Mouse (Mus musculus): Measurements from ENCODE around the gene Fam241b.

Fam241b gene

GRCm38 (mm10) chr10:62143820-62144219 lies at the start of gene Fam241b:
Gene Fam241b (minus strand): TSS chr10:62143920.
- no peak for DNase-seq (ENCODE audit: low read depth, low spot score)

DNA sequence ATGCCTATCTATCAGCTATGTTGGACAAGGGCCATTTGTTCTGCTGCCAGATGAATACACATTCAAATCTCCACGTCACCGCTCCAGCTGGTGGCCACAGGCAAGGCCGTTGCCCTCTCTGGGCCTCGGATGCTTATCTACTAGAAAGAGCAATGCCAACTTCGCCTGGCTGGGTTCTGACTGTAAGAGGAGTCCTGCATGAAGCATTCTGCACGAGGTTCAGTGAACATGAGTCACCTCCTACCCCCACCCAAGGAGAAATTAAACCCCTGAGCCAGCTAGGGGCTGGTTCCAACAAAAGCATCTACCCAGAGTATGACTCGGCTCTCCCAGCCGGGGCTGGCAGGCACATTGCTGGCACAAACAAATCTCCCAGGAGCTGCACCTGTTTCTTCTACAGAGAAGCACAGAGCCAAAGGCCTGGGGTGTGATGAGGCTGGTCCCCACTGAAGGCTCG lies 49.0 kb upstream of the Fam241b start:
- no peak for DNase-seq (ENCODE audit: low read depth, low spot score)

GRCm38 (mm10) chr10:62190821-62191220 lies 47.1 kb upstream of the Fam241b start:
- no peak for DNase-seq (ENCODE audit: low read depth, low spot score)

- no peak for DNase-seq (ENCODE audit: low read depth, low spot score)
Measured at GRCm38 (mm10) chr10:62189910-62190309, 46.2 kb upstream of the Fam241b start.

DNA sequence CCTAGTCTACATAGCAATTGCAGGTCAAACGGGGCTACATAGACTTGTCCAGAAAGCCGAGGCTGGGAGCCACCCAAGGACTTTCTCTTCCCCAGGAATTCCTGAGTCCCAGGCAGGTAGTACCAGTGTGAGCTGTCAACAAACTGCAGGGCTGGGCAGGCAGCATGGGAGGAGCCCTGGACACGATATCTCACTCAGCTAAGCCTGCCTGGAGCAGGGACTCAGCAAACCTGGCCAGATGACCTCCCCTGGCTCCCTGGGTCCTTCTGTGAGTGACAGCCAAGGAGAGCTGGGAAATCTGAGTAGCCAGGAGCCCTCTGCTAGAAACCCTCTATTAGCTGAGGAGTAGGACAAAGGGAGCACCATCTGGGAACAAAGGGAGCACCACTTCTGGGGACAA lies 45.6 kb upstream of the Fam241b start:
- no peak for DNase-seq (ENCODE audit: low read depth, low spot score)

DNA sequence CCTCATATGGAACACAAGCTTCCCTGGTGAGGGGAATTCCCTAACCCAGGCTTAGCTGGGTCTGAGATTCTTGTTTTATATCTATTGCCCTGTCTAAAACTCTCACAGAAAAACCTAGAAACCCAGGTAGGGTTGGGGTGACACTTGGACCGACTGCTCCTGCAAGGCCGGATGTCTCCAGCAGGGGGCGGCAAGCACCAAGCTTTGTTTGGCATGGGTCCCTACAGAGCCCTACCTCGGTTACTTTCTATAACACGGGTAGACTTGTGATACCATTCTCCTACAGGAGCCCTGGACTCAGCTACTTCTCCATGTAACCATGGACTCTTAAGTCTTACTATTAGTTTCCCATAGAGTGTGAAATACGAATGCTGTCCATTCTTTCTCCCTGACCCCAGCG lies 43.2 kb upstream of the Fam241b start:
- peak; percentile 46 for DNase-seq (ENCODE audit: low read depth, low spot score)

DNA sequence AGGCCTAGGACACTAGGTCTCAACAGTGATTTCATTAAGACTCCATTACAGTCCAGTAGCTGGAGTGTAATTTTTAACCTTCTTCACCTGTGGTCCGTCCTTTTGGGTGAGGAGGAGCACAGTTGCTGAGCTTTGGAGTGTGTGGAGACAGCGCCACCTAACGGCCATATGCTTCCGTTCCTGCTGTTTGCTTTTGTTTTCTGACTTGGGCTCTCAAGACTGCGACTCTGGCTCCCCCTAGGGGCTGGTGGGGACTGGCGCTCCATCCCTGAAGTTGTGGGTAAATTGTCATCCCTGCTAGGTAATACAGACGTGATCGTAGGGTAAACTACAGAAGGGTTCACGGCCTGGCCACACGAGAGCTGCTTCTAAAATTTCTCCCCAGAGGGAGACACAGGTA lies 39.3 kb upstream of the Fam241b start:
- peak; percentile 82 for DNase-seq (ENCODE audit: low read depth, low spot score)

- DNase-seq (ENCODE audit: low read depth, low spot score): no peak
Measured at GRCm38 (mm10) chr10:62182471-62183014, 38.8 kb upstream of the Fam241b start.

DNA sequence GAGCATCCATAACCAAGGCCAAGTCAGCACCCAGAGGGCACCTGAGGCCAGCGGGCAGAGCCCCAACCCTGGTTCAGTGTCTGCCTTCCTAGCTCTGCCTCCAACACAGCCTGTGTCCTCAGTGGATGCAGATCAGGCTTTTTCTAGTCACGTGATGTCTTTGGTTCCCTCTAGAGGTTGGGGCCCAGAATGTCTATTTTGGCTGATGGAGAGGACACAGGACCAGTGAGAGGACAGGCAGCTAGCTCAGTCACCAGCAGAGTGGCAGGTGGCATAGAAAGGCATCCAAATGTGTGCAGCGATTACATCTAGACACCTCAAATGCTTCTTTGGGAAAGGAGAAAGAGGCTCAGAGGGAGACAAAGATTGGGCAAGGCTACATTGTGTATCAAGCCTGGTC lies 38.0 kb upstream of the Fam241b start:
- DNase-seq (ENCODE audit: low read depth, low spot score): no peak

GRCm38 (mm10) chr10:62179944-62180343 lies 36.2 kb upstream of the Fam241b start:
- DNase-seq (ENCODE audit: low read depth, low spot score): no peak

- no peak for DNase-seq (ENCODE audit: low read depth, low spot score)
Measured at GRCm38 (mm10) chr10:62174533-62175313, 31.0 kb upstream of the Fam241b start.

GRCm38 (mm10) chr10:62173941-62174448 lies 30.3 kb upstream of the Fam241b start:
- no peak for DNase-seq (ENCODE audit: low read depth, low spot score)

DNA sequence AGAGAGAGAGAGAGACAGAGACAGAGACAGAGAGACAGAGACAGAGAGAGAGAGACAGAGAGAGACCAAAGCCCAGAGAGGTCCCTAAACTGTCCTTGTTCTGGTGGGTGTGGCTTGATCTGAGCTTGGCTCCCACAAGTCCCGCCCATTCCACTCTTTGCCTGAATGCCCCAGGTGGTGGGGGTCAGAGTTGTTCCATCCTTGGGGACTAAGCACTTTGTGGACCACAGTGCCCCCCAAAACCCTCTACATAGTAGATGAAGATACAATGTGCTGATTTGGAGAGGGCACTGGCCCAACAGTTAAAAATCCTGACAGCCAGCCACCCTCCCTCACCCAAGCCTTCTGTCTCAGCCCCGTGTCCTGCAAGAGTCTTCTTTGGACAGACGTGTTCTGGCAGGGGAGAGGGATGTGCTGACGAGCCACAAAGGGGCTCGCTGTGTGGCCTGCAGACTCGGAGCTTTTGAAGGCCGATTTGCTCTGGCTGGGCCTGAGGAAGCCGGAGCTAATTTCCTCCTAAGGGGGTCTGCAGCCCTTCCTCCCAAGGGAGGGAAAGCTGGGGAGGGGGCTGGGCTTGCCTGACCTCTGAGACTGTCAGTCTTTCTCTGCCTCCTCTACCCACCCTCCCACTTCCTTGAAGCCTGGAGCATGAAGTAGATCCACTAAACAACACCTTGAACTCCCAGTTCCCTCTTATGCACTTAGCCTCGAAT lies 29.3 kb upstream of the Fam241b start:
- no peak for DNase-seq (ENCODE audit: low read depth, low spot score)

DNA sequence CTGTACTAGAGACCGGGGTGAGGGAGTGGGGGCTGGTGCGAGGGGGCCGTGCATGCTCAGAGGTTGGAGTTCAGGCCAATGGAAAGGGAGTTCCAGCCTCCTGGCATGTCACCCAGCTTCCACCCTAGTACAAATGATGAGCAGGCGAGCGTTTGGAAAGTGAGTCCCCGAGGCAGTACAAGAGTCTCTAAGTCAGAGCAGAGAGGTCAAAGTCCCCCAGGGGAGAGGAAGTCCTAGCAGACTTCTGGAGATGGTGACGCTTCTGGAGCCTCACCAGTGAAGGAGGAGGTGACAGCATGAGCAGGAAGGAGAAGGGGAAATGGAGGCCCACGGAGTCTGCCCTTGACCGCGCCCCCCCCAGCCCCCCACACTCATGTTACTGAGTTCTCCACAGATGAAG lies 18.7 kb upstream of the Fam241b start:
- DNase-seq (ENCODE audit: low read depth, low spot score): no peak

GRCm38 (mm10) chr10:62149929-62150328 lies 6.2 kb upstream of the Fam241b start:
- no peak for DNase-seq (ENCODE audit: low read depth, low spot score)

GRCm38 (mm10) chr10:62147466-62148248 lies 3.9 kb upstream of the Fam241b start:
- no peak for DNase-seq (ENCODE audit: low read depth, low spot score)

DNA sequence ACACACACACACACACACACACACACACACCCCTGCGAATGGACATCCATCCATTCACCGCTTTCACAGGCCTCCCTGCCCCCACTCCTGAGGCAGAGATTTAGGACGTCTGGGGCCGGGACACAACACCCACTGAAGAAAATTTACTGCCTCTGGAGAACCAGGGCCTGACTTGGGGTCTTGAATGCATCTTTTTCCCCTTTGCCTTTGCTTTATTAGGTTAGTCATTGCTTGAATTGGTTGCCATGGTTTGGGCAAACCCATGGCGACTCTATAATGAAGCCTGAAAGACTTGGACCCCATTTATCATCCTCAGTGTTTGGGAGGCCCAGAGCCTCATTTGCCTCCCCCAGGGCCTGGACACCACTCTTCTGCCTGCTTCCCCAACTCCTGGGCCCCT lies 2.2 kb upstream of the Fam241b start:
- no peak for DNase-seq (ENCODE audit: low read depth, low spot score)

DNA sequence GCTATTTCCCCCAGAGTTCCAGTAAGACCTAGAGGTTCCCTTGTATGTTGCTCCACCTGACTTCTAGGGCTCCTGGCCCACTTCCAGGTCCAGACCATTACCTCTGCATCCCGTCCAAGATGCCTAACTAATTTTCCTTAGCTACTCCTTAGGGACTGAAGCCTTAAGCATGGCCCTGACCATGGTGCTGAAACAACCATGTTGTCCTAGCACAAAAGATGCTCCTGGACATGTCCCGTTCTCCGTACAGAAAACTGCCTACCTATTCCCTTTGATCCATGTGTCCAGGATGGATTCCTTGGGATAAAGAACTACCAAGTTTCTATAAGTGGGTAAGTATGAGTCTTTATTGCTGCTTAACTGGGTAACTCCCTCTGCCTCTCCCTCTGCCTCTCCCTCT lies 5.7 kb downstream of the Fam241b start:
- DNase-seq (ENCODE audit: low read depth, low spot score): no peak

DNA sequence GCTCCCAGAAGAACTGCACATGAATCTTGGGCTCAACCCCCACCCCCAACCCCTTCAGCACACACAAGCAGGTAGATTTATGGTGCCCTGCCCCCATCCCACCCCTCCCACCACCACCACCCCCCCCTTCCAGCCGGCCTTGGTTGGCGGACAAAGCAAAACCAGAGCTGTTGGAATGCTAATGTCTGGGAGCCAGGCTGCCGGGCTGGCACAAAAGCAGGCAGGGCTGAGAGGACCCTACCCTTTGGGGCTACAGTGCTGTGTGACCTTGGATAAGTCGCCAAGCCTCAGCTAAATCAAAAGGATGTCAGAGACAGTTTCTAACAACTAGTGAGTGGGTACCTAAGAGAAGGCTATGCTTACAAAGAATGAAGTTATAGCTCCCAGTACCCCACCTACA lies 6.6 kb downstream of the Fam241b start:
- no peak for DNase-seq (ENCODE audit: low read depth, low spot score)

- no peak for DNase-seq (ENCODE audit: low read depth, low spot score)
Measured at GRCm38 (mm10) chr10:62135696-62136470, 7.8 kb downstream of the Fam241b start.

GRCm38 (mm10) chr10:62132691-62133281 lies 10.9 kb downstream of the Fam241b start, which contains the start of gene Neurog3:
Gene Neurog3 (plus strand): TSS chr10:62133090.
- no peak for DNase-seq (ENCODE audit: low read depth, low spot score)

All from retina, adult 2 months (tissue).